Comparison of ENCODE assay signal across 13 mouse cellular contexts in genomic region chr11:55216830-55217229, GRCm38 (mm10). TPM values are rescaled to one million over a fixed set of nuclear protein-coding genes. Genes with fewer than 3 reads are reported as not detected.
A peak's percentile ranks its signal among the peaks of the same experiment; 100 is the strongest.
DNase-seq lines count a peak whose midpoint lies in the region; ATAC-seq lines count a peak whose summit lies in the region.
"Had no signal": no experiment of that assay in that cellular context is flagged by ENCODE, and none has a peak within 500 bp of the region (broad histone marks: within the 10 kb centered on the region; RNA-seq: fewer than 3 reads in every experiment).

No protein-coding gene starts in this region.

- no peak for DNase-seq in frontal cortex, postnatal 25 days (ENCODE audit: low spot score in 2 of 2)
- peak; percentile 50 to 65 for DNase-seq in left cerebral cortex, adult 18-20 months (ENCODE audit: low spot score in 2 of 2)
- no peak for DNase-seq in left cerebral cortex, postnatal 4 days
- peak; percentile 59 to 63 for DNase-seq in right cerebral cortex, adult 2 months (ENCODE audit: low spot score in 2 of 2)
- DNase-seq in right cerebral cortex, postnatal 14 days: no peak
- no peak for DNase-seq in heart, postnatal 4 days
- DNase-seq in urinary bladder, postnatal 25 days (ENCODE audit: low spot score): no peak
- DNase-seq: cerebellum, adult 11 months; forebrain, postnatal 0 days; thymus, postnatal 14 days had no signal

- intact Hi-C loops in left cerebral cortex, postnatal 4 days (cut with DNase I): no loop called here

- peak; percentile 85 for ATAC-seq in frontal cortex, adult (ENCODE audit: low TSS enrichment)
- ATAC-seq: forebrain, postnatal 0 days had no signal

RNA-seq across cellular contexts. Expression of gene Slc36a1, which starts 12.7 kb away (rescaled TPM):
- 10 to 100 TPM; 75.5 to 82.1 TPM for total RNA-seq in left cerebral cortex, adult 18-20 months (2021)
- 10 to 100 TPM; 33.5 to 41.3 TPM for total RNA-seq in left cerebral cortex, postnatal 4 days (2021)
- total RNA-seq in heart, postnatal 4 days (2021): 10 to 100 TPM; 11.6 to 12.0 TPM

RNA-seq across cellular contexts. Expression of gene Slc36a2, which starts 32.0 kb away (rescaled TPM):
- total RNA-seq in left cerebral cortex, adult 18-20 months (2021): under 1 TPM in 1 of 2 experiments, not detected in 1; 0.35 TPM
- under 1 TPM in 1 of 2 experiments, not detected in 1; 0.52 TPM for total RNA-seq in left cerebral cortex, postnatal 4 days (2021)
- total RNA-seq in heart, postnatal 4 days (2021): 1 to 10 TPM; 2.9 to 3.7 TPM
- total RNA-seq: hematopoietic stem cell, adult 5-6 weeks; neutrophil, adult 5-6 weeks had no signal

Comparison
In these comparisons a context has a peak if more than half of its experiments do, and no peak if none do; other contexts are left out.
1. DNase-seq: peak in left cerebral cortex, adult 18-20 months (2 of 2) and right cerebral cortex, adult 2 months (2 of 2); none in frontal cortex, postnatal 25 days (0 of 2), left cerebral cortex, postnatal 4 days (single experiment), right cerebral cortex, postnatal 14 days (single experiment), heart, postnatal 4 days (single experiment) and urinary bladder, postnatal 25 days (single experiment).